Mouse (Mus musculus) neural tube, embryonic 12.5 days (tissue): ENCODE data around the gene Eif4b. TPM values are rescaled to one million over a fixed set of nuclear protein-coding genes. Genes with fewer than 3 reads are reported as not detected.
A peak's percentile ranks its signal among the peaks of the same experiment; 100 is the strongest.

Experiments used
- ATAC-seq: fragments of 200-750 bp; cut with Nextera tagmentation; 2 replicates; pipeline ENCODE4 v1.8.0; 2017; ENCODE audit warnings: low read depth, mild to moderate bottlenecking, moderate TSS enrichment, moderate library complexity; ENCODE audit not compliant: low FRiP score
- H3K27ac ChIP-seq: fragments of 300-500 bp; sonication (generic); 2 replicates; pipeline ENCODE4 v1.5.1; 2016
- H3K27me3 ChIP-seq: fragments of 300-500 bp; sonication (generic); replicated peaks from 2 replicates; pipeline ENCODE4 v1.6.1; 2016; ENCODE audit warnings: mild to moderate bottlenecking
- H3K36me3 ChIP-seq: fragments of 300-500 bp; sonication (generic); 2 replicates; pipeline ENCODE4 v1.6.1; 2016; ENCODE audit warnings: mild to moderate bottlenecking
- H3K4me1 ChIP-seq: fragments of 300-500 bp; sonication (generic); 2 replicates; pipeline ENCODE4 v1.6.1; 2016
- H3K4me2 ChIP-seq: fragments of 300-500 bp; sonication (generic); replicated peaks from 2 replicates; pipeline ENCODE4 v1.6.1; 2016; ENCODE audit warnings: mild to moderate bottlenecking
- H3K4me3 ChIP-seq: fragments of 300-500 bp; sonication (generic); 2 replicates; pipeline ENCODE4 v1.5.1; 2016
- H3K9ac ChIP-seq: fragments of 300-500 bp; sonication (generic); 2 replicates; pipeline ENCODE4 v1.6.1; 2016; ENCODE audit warnings: mild to moderate bottlenecking
- H3K9me3 ChIP-seq: fragments of 300-500 bp; sonication (generic); 2 replicates; pipeline ENCODE4 v1.6.1; 2016; ENCODE audit warnings: mild to moderate bottlenecking
- WGBS: fragments of 180-500 bp; shearing (Covaris S2); methylation state at CpG from one replicate; pipeline ENCODE4 v1.1.7; 2016; 5-methylcytosine and 5-hydroxymethylcytosine counted together
- polyA plus RNA-seq: library from polyadenylated mRNA; unstranded; fragments of >200 nt; fragmentation: Nextera tagmentation; extraction: Ambion mirVana; gene quantifications from 2 replicates; pipeline ENCODE4 v1.2.1, GENCODE M21; 2016

The Eif4b gene
- polyA plus RNA-seq, 1 experiment from 2014 or later = 92.3 TPM

DNA sequence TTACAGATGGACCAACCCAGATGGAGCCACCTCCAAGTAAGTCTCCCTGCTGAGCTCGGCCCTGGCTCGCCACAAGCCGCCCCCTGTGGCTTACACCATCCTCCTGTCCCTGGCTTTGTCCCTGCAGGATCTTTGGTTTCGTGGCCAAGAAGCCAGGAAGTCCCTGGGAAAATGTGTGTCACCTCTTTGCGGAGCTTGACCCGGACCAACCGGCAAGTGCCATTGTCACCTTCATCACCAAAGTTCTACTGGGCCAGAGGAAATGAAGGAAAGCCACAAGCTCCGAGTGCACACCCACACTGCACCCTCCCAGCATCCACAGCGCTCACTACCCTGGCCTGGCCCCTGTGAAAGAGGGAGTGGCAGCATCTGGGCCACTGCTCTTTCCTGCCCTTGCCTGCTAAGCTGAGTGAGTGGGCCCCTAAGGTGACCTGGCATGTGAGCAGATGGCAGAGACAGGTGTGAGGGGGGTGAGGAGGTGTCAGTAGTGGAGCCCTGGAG lies 42.2 kb downstream of the Eif4b start:
- H3K4me2 ChIP-seq = no peak overlapping the region
- H3K9ac ChIP-seq = no peak overlapping the region
- no peak overlapping the region for H3K27ac ChIP-seq
- no peaks in the 10 kb centered on the region for H3K9me3 ChIP-seq
- peaks cover 50% of the 10 kb centered on the region for H3K36me3 ChIP-seq
- no peaks in the 10 kb centered on the region for H3K4me1 ChIP-seq
- H3K4me3 ChIP-seq = no peak overlapping the region
- no peak for ATAC-seq
- WGBS = 81% methylated on average over 9 of the region's 9 CpGs
- H3K27me3 ChIP-seq = no peaks in the 10 kb centered on the region

DNA sequence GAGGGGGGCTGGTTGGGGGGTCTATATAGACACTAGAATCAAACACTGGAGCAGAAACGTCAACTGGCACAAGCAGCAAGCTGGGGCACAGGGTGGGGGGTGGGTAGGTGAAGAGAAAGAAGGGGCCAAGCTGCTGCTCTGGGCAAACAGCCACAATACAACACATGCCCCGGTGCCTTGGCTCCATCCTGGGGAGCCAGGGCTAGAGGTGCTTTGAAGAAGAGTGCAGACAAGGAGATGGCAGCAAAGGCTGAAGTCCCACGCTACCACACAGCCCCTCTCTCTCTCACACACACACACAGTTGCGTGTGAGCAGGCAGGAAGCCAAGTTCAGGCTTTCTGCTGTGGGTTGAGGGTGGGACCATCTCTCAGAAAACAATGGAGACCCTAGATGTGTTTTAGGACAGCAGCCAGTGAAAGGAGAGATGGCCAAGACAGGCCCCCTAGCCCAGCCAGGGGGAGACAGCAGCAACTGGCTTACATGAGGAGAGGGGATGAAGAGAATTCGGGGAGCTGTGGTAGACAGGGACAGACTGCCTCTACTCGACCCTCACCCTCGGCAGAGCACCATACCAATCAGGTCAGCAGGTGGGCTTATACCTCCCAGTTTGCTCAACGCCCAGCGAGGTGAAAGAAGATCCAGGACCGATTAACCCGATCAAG lies 43.3 kb downstream of the Eif4b start:
- ATAC-seq = no peak
- Histone ChIP-seq H3K4me3 (no peak overlapping the region), H3K9ac (no peak overlapping the region), H3K36me3 (peaks cover 59% of the 10 kb centered on the region), H3K27ac (no peak overlapping the region), H3K9me3 (no peaks in the 10 kb centered on the region), H3K27me3 (no peaks in the 10 kb centered on the region), H3K4me1 (no peaks in the 10 kb centered on the region), H3K4me2 (no peak overlapping the region)
- WGBS = 82% methylated on average over 11 of the region's 11 CpGs

DNA sequence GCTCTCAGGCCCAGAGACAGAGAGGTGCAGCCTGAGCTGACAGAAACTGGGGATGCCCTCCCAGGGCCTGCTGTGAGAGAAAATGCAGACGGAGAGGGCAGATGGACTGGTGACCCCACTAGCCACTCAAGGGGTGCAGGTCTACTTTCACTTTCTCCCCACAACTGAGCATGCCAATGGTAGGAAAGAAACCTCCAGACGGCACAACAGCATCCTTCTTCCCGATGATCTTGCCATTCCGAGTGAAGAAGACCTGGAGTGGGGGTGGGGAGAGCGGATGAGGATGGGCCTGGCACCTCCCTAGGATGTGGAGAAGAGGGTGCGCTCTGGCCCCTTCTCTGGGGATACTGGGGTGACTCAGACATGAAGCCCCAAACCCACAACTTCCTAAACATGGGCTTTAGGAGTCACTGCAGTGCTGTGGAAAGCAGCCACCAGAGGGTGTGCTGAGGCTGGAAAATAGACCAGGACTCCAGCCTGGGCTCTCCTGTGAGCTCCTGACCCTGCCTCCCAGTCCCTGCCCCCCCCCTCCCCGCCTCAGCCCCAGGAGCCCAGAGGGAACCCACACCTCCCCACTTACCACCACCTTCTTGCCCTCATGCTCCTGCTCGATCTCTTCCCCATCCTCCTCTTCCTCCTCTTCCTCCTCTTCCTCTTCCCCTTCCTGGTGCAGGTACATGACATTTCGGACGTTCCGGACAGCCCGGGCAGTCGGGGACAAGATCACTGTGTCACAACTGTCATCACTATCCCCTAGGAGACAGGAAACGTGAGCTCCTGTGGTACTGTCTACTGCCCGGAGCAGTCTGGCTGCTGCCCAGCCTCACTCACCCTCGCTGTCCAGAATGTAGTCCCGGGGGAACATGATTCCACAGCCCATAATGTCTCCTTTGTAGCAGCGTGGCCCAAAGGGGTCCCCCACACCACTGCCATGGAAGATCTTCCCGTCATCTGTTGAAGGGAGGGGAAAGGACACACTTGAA lies 44.2 kb downstream of the Eif4b start:
- no peaks in the 10 kb centered on the region for H3K9me3 ChIP-seq
- peaks cover 65% of the 10 kb centered on the region for H3K36me3 ChIP-seq
- no peaks in the 10 kb centered on the region for H3K27me3 ChIP-seq
- ATAC-seq = no peak
- H3K4me3 ChIP-seq = no peak overlapping the region
- H3K27ac ChIP-seq = no peak overlapping the region
- 76% methylated on average over 19 of the region's 19 CpGs for WGBS
- no peaks in the 10 kb centered on the region for H3K4me1 ChIP-seq
- H3K9ac ChIP-seq = no peak overlapping the region
- H3K4me2 ChIP-seq = no peak overlapping the region

DNA sequence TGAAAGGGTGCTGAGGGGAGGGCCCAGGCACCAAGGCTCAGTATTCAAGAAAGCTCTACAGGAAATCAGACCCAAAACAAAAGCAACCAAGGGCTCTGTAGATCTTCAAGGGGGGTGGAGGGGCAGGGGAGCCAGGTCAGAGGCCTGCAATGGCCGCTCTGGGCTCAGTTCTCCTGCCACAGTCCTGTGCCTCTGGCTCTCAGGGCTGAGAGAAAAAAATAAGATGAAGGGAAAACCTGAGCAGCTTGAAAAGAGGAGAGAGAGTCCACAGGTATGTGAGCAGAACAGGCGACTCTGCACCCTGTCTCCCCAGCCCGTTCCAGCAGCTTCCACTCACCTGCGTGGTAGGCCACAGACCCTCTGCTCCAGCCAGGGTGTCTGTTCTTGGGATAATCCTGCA lies 45.0 kb downstream of the Eif4b start:
- Histone ChIP-seq H3K9me3 (no peaks in the 10 kb centered on the region), H3K4me1 (no peaks in the 10 kb centered on the region), H3K27me3 (no peaks in the 10 kb centered on the region), H3K4me3 (no peak overlapping the region), H3K4me2 (no peak overlapping the region), H3K27ac (no peak overlapping the region), H3K9ac (no peak overlapping the region), H3K36me3 (peaks cover 67% of the 10 kb centered on the region)
- ATAC-seq = no peak
- 88% methylated on average over 4 of the region's 4 CpGs for WGBS

DNA sequence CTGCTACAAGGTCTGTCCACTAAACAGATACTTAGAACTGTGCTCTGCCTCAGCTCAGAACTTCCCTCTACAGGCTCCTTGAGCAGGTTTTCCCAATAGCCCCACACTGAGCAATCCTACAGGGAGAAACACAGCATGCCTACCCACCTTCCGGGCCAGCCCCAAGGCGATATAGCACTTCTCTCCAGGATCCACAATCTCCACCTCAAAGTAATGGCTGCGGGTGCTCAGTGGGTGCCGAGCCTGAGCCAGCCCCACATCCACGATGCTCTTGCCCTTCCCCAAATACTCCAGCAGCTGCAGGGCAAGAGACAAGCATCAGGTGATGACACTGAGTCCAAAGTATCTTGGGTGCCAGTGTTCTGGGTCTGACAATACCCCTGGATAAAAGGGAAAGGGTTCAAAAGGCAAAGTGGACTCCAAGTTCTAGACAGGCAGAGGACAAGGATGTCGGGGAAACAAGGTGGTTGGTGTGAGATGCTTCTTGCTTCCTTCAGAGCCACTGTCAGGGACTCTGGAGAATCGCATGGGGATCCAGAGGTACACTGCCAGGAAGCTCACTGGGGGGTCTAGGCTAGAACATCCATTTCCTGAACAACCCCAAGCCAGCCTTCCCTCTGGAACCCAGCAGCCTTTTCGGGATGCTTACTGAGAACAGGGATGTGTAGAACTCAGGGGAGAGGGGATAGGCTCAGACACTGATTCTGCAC lies 45.7 kb downstream of the Eif4b start:
- no peak for ATAC-seq
- 78% methylated on average over 8 of the region's 8 CpGs for WGBS
- no peak overlapping the region for H3K4me2 ChIP-seq
- no peaks in the 10 kb centered on the region for H3K4me1 ChIP-seq
- H3K27me3 ChIP-seq = no peaks in the 10 kb centered on the region
- H3K9ac ChIP-seq = no peak overlapping the region
- H3K36me3 ChIP-seq = peaks cover 69% of the 10 kb centered on the region
- H3K4me3 ChIP-seq = no peak overlapping the region
- H3K9me3 ChIP-seq = no peaks in the 10 kb centered on the region
- no peak overlapping the region for H3K27ac ChIP-seq

DNA sequence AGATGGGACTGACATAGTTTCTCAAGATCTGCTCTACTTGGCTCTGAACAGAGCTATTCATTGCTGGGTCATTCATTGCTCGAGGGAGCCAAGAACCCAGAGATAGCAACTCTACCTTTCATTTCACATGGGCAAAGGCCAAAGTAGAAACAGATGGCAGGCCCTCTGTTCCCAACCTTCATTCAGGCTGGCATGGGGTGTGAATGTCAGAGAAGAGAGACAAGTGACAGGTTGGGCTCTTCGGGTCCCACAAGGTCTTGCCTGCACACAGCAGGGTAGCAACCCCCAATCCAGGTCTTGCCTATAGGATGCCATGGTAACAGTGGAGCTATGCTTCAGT lies 46.2 kb downstream of the Eif4b start:
- Histone ChIP-seq H3K4me1 (no peaks in the 10 kb centered on the region), H3K9me3 (no peaks in the 10 kb centered on the region), H3K36me3 (peaks cover 74% of the 10 kb centered on the region), H3K9ac (no peak overlapping the region), H3K27me3 (no peaks in the 10 kb centered on the region), H3K4me2 (no peak overlapping the region), H3K4me3 (no peak overlapping the region), H3K27ac (no peak overlapping the region)
- ATAC-seq = no peak
- 82% methylated on average over 2 of the region's 2 CpGs for WGBS

DNA sequence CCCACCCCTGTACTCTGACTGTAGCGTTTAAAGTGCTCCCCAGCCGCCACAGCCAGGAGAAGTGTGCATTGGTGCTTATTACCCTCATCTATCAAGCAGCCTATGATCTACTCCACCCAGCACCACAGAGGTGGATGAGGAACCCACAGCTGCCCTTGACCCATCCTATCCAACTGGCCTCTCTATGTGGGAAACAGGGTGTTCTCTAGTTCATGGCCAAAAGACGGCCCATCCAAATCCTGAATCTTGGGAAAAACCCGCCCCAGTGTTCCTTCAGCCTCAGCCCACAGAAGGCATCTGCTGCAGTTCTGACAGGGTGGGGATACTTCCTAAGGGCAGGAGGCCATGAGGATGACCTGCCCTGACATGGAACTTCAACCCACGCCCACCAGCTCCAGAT lies 47.0 kb downstream of the Eif4b start:
- ATAC-seq = no peak
- H3K9me3 ChIP-seq = no peaks in the 10 kb centered on the region
- no peak overlapping the region for H3K4me3 ChIP-seq
- no peaks in the 10 kb centered on the region for H3K4me1 ChIP-seq
- H3K4me2 ChIP-seq = no peak overlapping the region
- no peaks in the 10 kb centered on the region for H3K27me3 ChIP-seq
- H3K9ac ChIP-seq = no peak overlapping the region
- H3K27ac ChIP-seq = no peak overlapping the region
- H3K36me3 ChIP-seq = peaks cover 76% of the 10 kb centered on the region
- 90% methylated on average over 5 of the region's 5 CpGs for WGBS

DNA sequence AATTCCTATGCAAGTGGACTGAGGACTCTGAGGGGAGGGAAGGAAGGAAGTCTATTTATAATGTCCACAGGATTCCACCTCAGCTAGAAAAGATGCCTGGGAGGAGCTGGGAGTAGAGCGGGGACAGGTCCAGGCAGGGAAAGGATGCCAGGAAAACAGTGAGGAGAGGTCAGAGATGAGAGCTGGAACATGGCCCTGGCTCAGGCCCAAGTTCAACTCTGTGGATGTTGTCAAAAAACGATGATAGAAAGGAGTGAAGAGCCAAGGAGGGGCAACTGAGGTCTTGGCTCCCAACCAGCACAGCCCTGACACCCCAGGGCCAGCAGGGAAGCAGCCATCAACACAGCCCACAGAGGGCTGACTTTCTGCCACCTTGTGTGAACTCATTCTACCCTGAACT lies 52.7 kb downstream of the Eif4b start:
- H3K27ac ChIP-seq = no peak overlapping the region
- no peak overlapping the region for H3K4me3 ChIP-seq
- ATAC-seq = no peak
- no peak overlapping the region for H3K4me2 ChIP-seq
- H3K4me1 ChIP-seq = no peaks in the 10 kb centered on the region
- 78% methylated on average over 2 of the region's 2 CpGs for WGBS
- H3K27me3 ChIP-seq = no peaks in the 10 kb centered on the region
- H3K36me3 ChIP-seq = peaks cover 79% of the 10 kb centered on the region
- no peaks in the 10 kb centered on the region for H3K9me3 ChIP-seq
- no peak overlapping the region for H3K9ac ChIP-seq

DNA sequence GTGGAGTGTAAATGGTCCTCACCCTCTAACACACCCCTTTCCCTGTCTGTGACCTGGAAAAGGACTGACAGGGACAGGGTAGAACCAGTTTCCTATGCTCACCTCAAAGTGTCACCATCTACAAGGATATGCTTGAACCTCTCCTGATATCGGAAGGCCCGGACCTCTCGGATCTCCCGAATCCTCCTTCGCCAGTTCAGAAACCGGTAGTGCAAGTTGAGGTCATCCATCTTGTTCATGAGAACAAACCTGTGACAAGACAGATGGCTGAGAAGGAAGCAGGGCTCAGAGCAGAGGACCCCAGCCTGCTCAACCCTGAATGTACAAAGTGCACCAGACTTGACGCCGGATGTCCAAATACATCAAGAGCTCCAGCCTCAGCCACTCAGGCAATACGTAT lies 59.7 kb downstream of the Eif4b start:
- no peak for ATAC-seq
- Histone ChIP-seq H3K27me3 (no peaks in the 10 kb centered on the region), H3K4me1 (peaks cover 12% of the 10 kb centered on the region), H3K4me2 (no peak overlapping the region), H3K4me3 (no peak overlapping the region), H3K9me3 (no peaks in the 10 kb centered on the region), H3K9ac (no peak overlapping the region), H3K36me3 (peaks cover 46% of the 10 kb centered on the region), H3K27ac (no peak overlapping the region)
- WGBS = 90% methylated on average over 9 of the region's 9 CpGs

DNA sequence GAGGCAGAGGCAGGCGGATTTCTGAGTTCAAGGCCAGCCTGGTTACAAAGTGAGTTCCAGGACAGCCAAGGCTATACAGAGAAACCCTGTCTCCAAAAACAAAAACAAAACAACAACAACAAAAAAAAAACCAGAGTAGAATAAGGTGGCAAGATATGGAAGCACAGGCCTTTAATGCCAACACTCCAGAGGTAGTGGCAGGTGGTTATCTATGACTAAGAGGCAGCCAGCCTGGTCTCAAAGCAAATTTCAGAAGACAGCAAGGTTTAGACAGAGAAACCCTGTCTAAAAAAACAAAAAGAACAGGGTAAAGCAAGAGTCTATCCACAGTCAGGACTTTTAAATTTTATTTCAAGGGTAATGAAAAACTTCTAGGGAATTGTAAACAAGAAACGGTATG lies 61.1 kb downstream of the Eif4b start:
- H3K4me1 ChIP-seq = peaks cover 12% of the 10 kb centered on the region
- no peaks in the 10 kb centered on the region for H3K9me3 ChIP-seq
- peaks cover 33% of the 10 kb centered on the region for H3K36me3 ChIP-seq
- WGBS = 92% methylated on average over 2 of the region's 2 CpGs
- no peak overlapping the region for H3K9ac ChIP-seq
- no peaks in the 10 kb centered on the region for H3K27me3 ChIP-seq
- H3K27ac ChIP-seq = no peak overlapping the region
- peak overlapping the region; percentile 77 for H3K4me2 ChIP-seq
- ATAC-seq = no peak
- no peak overlapping the region; the same call in 1 of the 2 replicates for H3K4me3 ChIP-seq

DNA sequence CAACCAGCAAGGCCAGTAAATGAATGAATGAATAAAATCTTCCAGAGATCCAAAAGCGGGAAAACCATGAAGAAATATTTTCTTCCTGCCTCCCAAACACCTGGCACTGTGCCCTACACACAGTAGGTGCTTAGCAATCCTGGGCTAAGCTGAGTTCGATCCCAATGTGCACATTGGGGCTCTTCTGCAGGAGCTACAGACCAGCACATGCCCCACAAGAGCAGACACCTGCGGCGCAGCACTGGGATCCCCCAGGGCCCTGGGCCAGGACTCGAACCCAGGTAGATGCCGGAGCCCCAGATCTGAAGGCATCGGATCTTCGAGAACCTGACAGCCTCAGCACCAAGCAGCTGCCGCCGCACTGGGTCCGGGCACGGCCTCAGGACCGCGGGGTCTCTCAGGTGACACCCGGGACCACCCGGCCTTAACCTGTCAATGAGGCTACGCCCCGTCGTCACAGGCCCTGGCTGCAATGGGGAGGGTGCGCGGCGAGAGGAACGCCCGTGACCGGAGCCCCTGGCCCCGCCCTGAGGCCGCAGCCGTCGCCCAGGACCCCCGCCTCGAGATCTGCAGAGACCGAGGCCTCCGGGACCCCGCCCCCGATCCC lies 62.1 kb downstream of the Eif4b start:
- peak overlapping the region; percentile 87 for H3K9ac ChIP-seq
- 3% methylated on average over 35 of the region's 35 CpGs for WGBS
- H3K27ac ChIP-seq = 0 out of 2 replicates have a peak overlapping the region, but pooled peaks have one; percentile 15
- peaks cover 12% of the 10 kb centered on the region for H3K4me1 ChIP-seq
- H3K4me3 ChIP-seq = peak overlapping the region; percentile 88
- H3K36me3 ChIP-seq = peaks cover 24% of the 10 kb centered on the region
- H3K4me2 ChIP-seq = peak overlapping the region; percentile 77
- peak; percentile 79 for ATAC-seq
- no peaks in the 10 kb centered on the region for H3K9me3 ChIP-seq
- H3K27me3 ChIP-seq = no peaks in the 10 kb centered on the region
